Comparison of ENCODE assay signal across 8 mouse cellular contexts in genomic region chr15:84445812-84446716, GRCm38 (mm10). TPM values are rescaled to one million over a fixed set of nuclear protein-coding genes. Genes with fewer than 3 reads are reported as not detected.
DNase-seq lines count a peak whose midpoint lies in the region; ATAC-seq and TF ChIP-seq lines count a peak whose summit lies in the region.

No protein-coding gene starts in this region.

- DNase-seq in heart, adult 18-20 months = no peak
- peak; percentile 20 for DNase-seq in R1 (ENCODE audit: low read depth, low spot score)
- peak; percentile 12 for DNase-seq in limb, embryonic 14.5 days (ENCODE audit: low spot score)
- no peak for DNase-seq in urinary bladder, adult 2 months (ENCODE audit: low spot score)
- DNase-seq in cerebellum, adult 9-10 months = no peak

- no peak for ATAC-seq in heart, embryonic 15.5 days (replicated peaks; ENCODE audit: insufficient number of reproducible peaks, insufficient read depth, low FRiP score, low read depth)
- ATAC-seq in forebrain, embryonic 13.5 days = peak; percentile 52
- ATAC-seq in limb, embryonic 14.5 days (ENCODE audit: low FRiP score, low read depth) = no peak; the same call in 1 of the 2 replicates
- ATAC-seq in stomach, embryonic 14.5 days (ENCODE audit: insufficient number of reproducible peaks, insufficient read depth, low FRiP score, low read depth) = no peak

- peaks cover 25% of the 10 kb centered on the region for H3K4me1 ChIP-seq in heart, embryonic 15.5 days (replicated peaks)
- peaks cover 63% of the 10 kb centered on the region for H3K4me1 ChIP-seq in forebrain, embryonic 13.5 days
- peaks cover 15% of the 10 kb centered on the region for H3K4me1 ChIP-seq in limb, embryonic 14.5 days (ENCODE audit: control insufficient read depth, insufficient read depth, low read length)
- H3K4me1 ChIP-seq in stomach, embryonic 14.5 days (ENCODE audit: control insufficient read depth, insufficient read depth, low read length) = peaks cover 9% of the 10 kb centered on the region; the same call in 1 of the 2 replicates

- H3K36me3 ChIP-seq in heart, embryonic 15.5 days = no peaks in the 10 kb centered on the region
- H3K36me3 ChIP-seq in forebrain, embryonic 13.5 days (ENCODE audit: poor library complexity, severe bottlenecking) = no peaks in the 10 kb centered on the region
- no peaks in the 10 kb centered on the region for H3K36me3 ChIP-seq in limb, embryonic 14.5 days (ENCODE audit: control insufficient read depth, insufficient read depth, low read length)
- no peaks in the 10 kb centered on the region for H3K36me3 ChIP-seq in stomach, embryonic 14.5 days (ENCODE audit: control insufficient read depth, insufficient read depth, low read length)

- H3K27me3 ChIP-seq in heart, embryonic 15.5 days = peaks cover 83% of the 10 kb centered on the region
- H3K27me3 ChIP-seq in forebrain, embryonic 13.5 days = peaks cover 47% of the 10 kb centered on the region
- peaks cover 40% of the 10 kb centered on the region for H3K27me3 ChIP-seq in limb, embryonic 14.5 days (ENCODE audit: control insufficient read depth, insufficient read depth, low read length)
- H3K27me3 ChIP-seq in stomach, embryonic 14.5 days (ENCODE audit: control insufficient read depth, insufficient read depth, low read length) = peaks cover 11% of the 10 kb centered on the region

- no peak for TF ChIP-seq POLR2A in limb, embryonic 14.5 days (IDR thresholded peaks at IDR 0.05; ENCODE audit: borderline replicate concordance, extremely low read depth, insufficient read depth, insufficient read length)

- WGBS in heart, embryonic 15.5 days = 1% methylated on average over 92 of the region's 99 CpGs
- WGBS in forebrain, embryonic 13.5 days = under 1% methylated on average over 95 of the region's 99 CpGs
- WGBS in limb, embryonic 14.5 days = 2% methylated on average over 46 of the region's 99 CpGs
- WGBS in stomach, embryonic 14.5 days = under 1% methylated on average over 98 of the region's 99 CpGs

- no peak overlapping the region for H3K27ac ChIP-seq in heart, embryonic 15.5 days
- peak overlapping the region; percentile 61 for H3K27ac ChIP-seq in forebrain, embryonic 13.5 days
- H3K27ac ChIP-seq in limb, embryonic 14.5 days (replicated peaks; ENCODE audit: low read depth, low read length) = no peak overlapping the region
- no peak overlapping the region for H3K27ac ChIP-seq in stomach, embryonic 14.5 days (ENCODE audit: low read length)

- peak overlapping the region; percentile 89 for H3K4me2 ChIP-seq in heart, embryonic 15.5 days
- peak overlapping the region; percentile 92 for H3K4me2 ChIP-seq in forebrain, embryonic 13.5 days
- peak overlapping the region; percentile 93 for H3K4me2 ChIP-seq in limb, embryonic 14.5 days (replicated peaks; ENCODE audit: low read depth, low read length, severe bottlenecking)
- peak overlapping the region; percentile 95 for H3K4me2 ChIP-seq in stomach, embryonic 14.5 days (replicated peaks; ENCODE audit: low read depth, low read length)

- H3K9me3 ChIP-seq in heart, embryonic 15.5 days (replicated peaks) = no peaks in the 10 kb centered on the region
- H3K9me3 ChIP-seq in forebrain, embryonic 13.5 days (replicated peaks) = no peaks in the 10 kb centered on the region
- H3K9me3 ChIP-seq in limb, embryonic 14.5 days (ENCODE audit: control insufficient read depth, low read length) = no peaks in the 10 kb centered on the region
- no peaks in the 10 kb centered on the region for H3K9me3 ChIP-seq in stomach, embryonic 14.5 days (ENCODE audit: control insufficient read depth, low read depth, low read length)

- H3K4me3 ChIP-seq in heart, embryonic 15.5 days = peak overlapping the region; percentile 49
- peak overlapping the region; percentile 58 for H3K4me3 ChIP-seq in forebrain, embryonic 13.5 days
- peak overlapping the region; percentile 52 for H3K4me3 ChIP-seq in limb, embryonic 14.5 days (replicated peaks; ENCODE audit: low read length)
- H3K4me3 ChIP-seq in stomach, embryonic 14.5 days (ENCODE audit: low read depth, low read length) = peak overlapping the region; percentile 43

- H3K9ac ChIP-seq in heart, embryonic 15.5 days = peak overlapping the region; percentile 30
- peak overlapping the region; percentile 80 for H3K9ac ChIP-seq in forebrain, embryonic 13.5 days
- peak overlapping the region; percentile 60 for H3K9ac ChIP-seq in limb, embryonic 14.5 days (ENCODE audit: low read depth, low read length, severe bottlenecking)
- H3K9ac ChIP-seq in stomach, embryonic 14.5 days (replicated peaks; ENCODE audit: low read depth, low read length) = peak overlapping the region; percentile 46

RNA-seq across cellular contexts. Expression of gene Shisal1, which starts 0.8 kb away (rescaled TPM):
- polyA plus RNA-seq in heart, embryonic 15.5 days (2015; fragmentation: Nextera tagmentation; extraction: Ambion mirVana) = 0.47 and 1.4 TPM in 2 replicates
- total RNA-seq in heart, adult 18-20 months (2021) = 1 to 10 TPM; 1.2 to 1.3 TPM
- polyA plus RNA-seq in forebrain, embryonic 13.5 days (2015; fragmentation: Nextera tagmentation; extraction: Ambion mirVana) = 6.1 TPM in 2 replicates
- 7.7 and 8.7 TPM in 2 replicates for polyA plus RNA-seq in limb, embryonic 14.5 days (2012; rRNA removed)
- polyA plus RNA-seq in limb, embryonic 14.5 days (2014; fragmentation: Nextera tagmentation; extraction: Ambion mirVana) = 4.9 and 5.8 TPM in 2 replicates
- 2.3 and 2.7 TPM in 2 replicates for polyA plus RNA-seq in stomach, embryonic 14.5 days (2014; fragmentation: Nextera tagmentation; extraction: Ambion mirVana)
- 90.1 and 101 TPM in 2 replicates for polyA plus RNA-seq in urinary bladder, adult 2 months (2012; rRNA removed)

Comparison
In these comparisons a context has a peak if more than half of its experiments do, and no peak if none do; other contexts are left out.
1. H3K9ac ChIP-seq: peak in every context shown above with its lines; median percentile 80 in forebrain, embryonic 13.5 days; 60 in limb, embryonic 14.5 days; 46 in stomach, embryonic 14.5 days; 30 in heart, embryonic 15.5 days.
2. DNase-seq: peak in R1 (single experiment) and limb, embryonic 14.5 days (single experiment); none in heart, adult 18-20 months (0 of 2), urinary bladder, adult 2 months (single experiment) and cerebellum, adult 9-10 months (single experiment).
3. Peak in every context shown above with its lines, with median percentiles within 50 percentile points of each other: H3K4me2 ChIP-seq and H3K4me3 ChIP-seq.